Mouse (Mus musculus): ENCODE data around the gene P2ry2. TPM values are rescaled to one million over a fixed set of nuclear protein-coding genes. Genes with fewer than 3 reads are reported as not detected.

The P2ry2 gene
- total RNA-seq, 4 experiments from 2014 or later = 1.4 to 6.4 (median 3.0) TPM

- DNase-seq = no peak
These were observed 14.2 kb upstream of the P2ry2 start for GRCm38 (mm10) chr7:101026836-101027235.

GRCm38 (mm10) chr7:101017492-101017891 is 4.8 kb upstream of the P2ry2 start:
- no peak for DNase-seq

GRCm38 (mm10) chr7:101017021-101017461 is 4.4 kb upstream of the P2ry2 start:
- DNase-seq = no peak

GRCm38 (mm10) chr7:101014985-101015384 is 2.3 kb upstream of the P2ry2 start:
- DNase-seq = no peak

- no peak for DNase-seq
These were observed 1.4 kb upstream of the P2ry2 start for GRCm38 (mm10) chr7:101014041-101014440.

- DNase-seq = peak; percentile 52
These were observed 842 bp downstream of the P2ry2 start for GRCm38 (mm10) chr7:101011681-101012367.

GRCm38 (mm10) chr7:101010741-101011140 is 1.9 kb downstream of the P2ry2 start:
- no peak for DNase-seq

GRCm38 (mm10) chr7:101006201-101006600 is 6.5 kb downstream of the P2ry2 start:
- no peak for DNase-seq

GRCm38 (mm10) chr7:101005119-101005518 is 7.5 kb downstream of the P2ry2 start:
- DNase-seq = no peak

- no peak for DNase-seq
These were observed 9.0 kb downstream of the P2ry2 start for GRCm38 (mm10) chr7:101003442-101004326.

- DNase-seq = no peak
These were observed 10.4 kb downstream of the P2ry2 start for GRCm38 (mm10) chr7:101002274-101002673.

GRCm38 (mm10) chr7:100999623-101000022 is 13.0 kb downstream of the P2ry2 start:
- no peak for DNase-seq

GRCm38 (mm10) chr7:100998578-100998960 is 14.1 kb downstream of the P2ry2 start:
- DNase-seq = no peak

- no peak for DNase-seq
These were observed 14.6 kb downstream of the P2ry2 start for GRCm38 (mm10) chr7:100997951-100998577.

GRCm38 (mm10) chr7:100997215-100997614 is 15.5 kb downstream of the P2ry2 start:
- DNase-seq = no peak

- no peak for DNase-seq
These were observed 16.7 kb downstream of the P2ry2 start for GRCm38 (mm10) chr7:100995951-100996350.

GRCm38 (mm10) chr7:100995260-100995864 is 17.3 kb downstream of the P2ry2 start:
- DNase-seq = no peak

- no peak for DNase-seq
These were observed 19.5 kb downstream of the P2ry2 start for GRCm38 (mm10) chr7:100993166-100993565.

- DNase-seq = no peak
These were observed 20.7 kb downstream of the P2ry2 start for GRCm38 (mm10) chr7:100991972-100992371.

GRCm38 (mm10) chr7:100990636-100991311 is 21.9 kb downstream of the P2ry2 start:
- DNase-seq = no peak

GRCm38 (mm10) chr7:100988092-100988491 is 24.6 kb downstream of the P2ry2 start:
- peak; percentile 55 for DNase-seq

All from adrenal gland, adult 8-10 months (tissue).